Mouse (Mus musculus) MEL (cell line): ENCODE data around the gene Igf2r. TPM values are rescaled to one million over a fixed set of nuclear protein-coding genes. Genes with fewer than 3 reads are reported as not detected.

ENCODE experiments used
- DNase-seq: peaks from one replicate; pipeline ENCODE4 v3.0.0; 2011; ENCODE audit warnings: low read depth, low spot score
- H3K27ac ChIP-seq: 2 replicates; pipeline ENCODE4 v1.5.1; 2012; ENCODE audit warnings: low read depth, mild to moderate bottlenecking, control low read depth, low read length, moderate library complexity; ENCODE audit not compliant: control insufficient read depth
- H3K27me3 ChIP-seq, 2 experiments: fragments of 150-350 bp in 1 of 2; sonication (generic) in 1 of 2; 2 replicates each; pipeline ENCODE4 v1.6.1; 2012; ENCODE audit warnings: low read length in 2 of 2, mild to moderate bottlenecking in 2 of 2, improper control_type of control experiment in 1 of 2, moderate library complexity in 1 of 2; ENCODE audit not compliant: insufficient read depth in 2 of 2, control insufficient read depth in 1 of 2
- H3K36me3 ChIP-seq, 2 experiments: 2 replicates each; pipeline ENCODE4 v1.6.1; 2012 to 2014; ENCODE audit warnings: low read length in 2 of 2, improper control_type of control experiment in 1 of 2, inconsistent platforms in 1 of 2, mild to moderate bottlenecking in 1 of 2; ENCODE audit not compliant: insufficient read depth in 2 of 2, control insufficient read depth in 1 of 2
- H3K4me1 ChIP-seq, 2 experiments: fragments of 150-350 bp in 1 of 2; sonication (generic) in 1 of 2; 2 replicates each; pipeline ENCODE4 v1.6.1; 2012; ENCODE audit warnings: low read length in 2 of 2, improper control_type of control experiment in 1 of 2, mild to moderate bottlenecking in 1 of 2; ENCODE audit not compliant: insufficient read depth in 2 of 2, control insufficient read depth in 1 of 2
- H3K4me3 ChIP-seq, 2 experiments: fragments of 150-350 bp in 1 of 2; sonication (generic) in 1 of 2; 2 replicates each; pipeline ENCODE4 v1.5.1; 2012; ENCODE audit warnings: low read depth in 2 of 2, low read length in 2 of 2, mild to moderate bottlenecking in 2 of 2, moderate library complexity in 2 of 2, control low read depth in 1 of 2, improper control_type of control experiment in 1 of 2; ENCODE audit not compliant: control insufficient read depth in 1 of 2, insufficient read depth in 1 of 2
- H3K79me2 ChIP-seq: 2 replicates; pipeline ENCODE4 v1.6.1; 2012; ENCODE audit warnings: mild to moderate bottlenecking, low read length, moderate library complexity; ENCODE audit not compliant: control insufficient read depth, poor library complexity, insufficient read depth
- H3K9ac ChIP-seq: 2 replicates; pipeline ENCODE4 v1.6.1; 2012; ENCODE audit warnings: low read depth, mild to moderate bottlenecking, control low read depth, low read length, moderate library complexity; ENCODE audit not compliant: control insufficient read depth, poor library complexity, severe bottlenecking
- H3K9me3 ChIP-seq: fragments of 150-350 bp; sonication (generic); replicated peaks from 2 replicates; pipeline ENCODE4 v1.6.1; 2012; ENCODE audit warnings: mild to moderate bottlenecking, low read length, improper control_type of control experiment, moderate library complexity; ENCODE audit not compliant: insufficient read depth
- BHLHE40 ChIP-seq: IDR thresholded peaks from 2 replicates; pipeline ENCODE4 v1.6.1; 2012; ENCODE audit warnings: low read depth, mild to moderate bottlenecking, inconsistent platforms, low read length, improper control_type of control experiment, borderline replicate concordance
- CHD2 ChIP-seq: IDR thresholded peaks from 2 replicates; pipeline ENCODE4 v1.6.1; 2011; ENCODE audit warnings: low read length, improper control_type of control experiment
- ELF1 ChIP-seq: IDR thresholded peaks from 2 replicates; pipeline ENCODE4 v1.6.1; 2014; ENCODE audit warnings: low read depth, mild to moderate bottlenecking, inconsistent platforms, low read length, improper control_type of control experiment, moderate library complexity
- ETS1 ChIP-seq: IDR thresholded peaks from 2 replicates; pipeline ENCODE4 v1.6.1; 2012; ENCODE audit warnings: low read depth, mild to moderate bottlenecking, inconsistent platforms, low read length, improper control_type of control experiment, moderate library complexity
- GABPA ChIP-seq: IDR thresholded peaks from 2 replicates; pipeline ENCODE4 v1.6.1; 2012; ENCODE audit warnings: low read depth, mild to moderate bottlenecking, inconsistent platforms, low read length, improper control_type of control experiment, moderate library complexity
- GATA1 ChIP-seq: IDR thresholded peaks from 2 replicates; pipeline ENCODE4 v1.6.1; 2011; ENCODE audit warnings: low read depth, low read length, improper control_type of control experiment
- HCFC1 ChIP-seq: IDR thresholded peaks from 2 replicates; pipeline ENCODE4 v1.6.1; 2012; ENCODE audit warnings: low read depth, mild to moderate bottlenecking, inconsistent platforms, low read length, improper control_type of control experiment, moderate library complexity
- JUND ChIP-seq: IDR thresholded peaks from 2 replicates; pipeline ENCODE4 v1.6.1; 2011; ENCODE audit warnings: low read depth, mild to moderate bottlenecking, improper control_type of control experiment, low read length
- KAT2A ChIP-seq: conservative IDR thresholded peaks from 2 replicates; pipeline ENCODE4 v1.6.1; 2012; ENCODE audit warnings: low read depth, low read length, improper control_type of control experiment, inconsistent platforms
- MAFK ChIP-seq: IDR thresholded peaks from 2 replicates; pipeline ENCODE4 v1.6.1; 2011; ENCODE audit warnings: low read depth, mild to moderate bottlenecking, low read length, improper control_type of control experiment, borderline replicate concordance
- MAX ChIP-seq: IDR thresholded peaks from 2 replicates; pipeline ENCODE4 v1.6.1; 2011; ENCODE audit warnings: low read length, improper control_type of control experiment
- MYB ChIP-seq: IDR thresholded peaks from 2 replicates; pipeline ENCODE4 v1.6.1; 2011; ENCODE audit warnings: mild to moderate bottlenecking, low read depth, low read length, improper control_type of control experiment
- MYC ChIP-seq: IDR thresholded peaks from 2 replicates; pipeline ENCODE4 v1.6.1; 2011; ENCODE audit warnings: low read depth, mild to moderate bottlenecking, low read length, improper control_type of control experiment, moderate library complexity
- NRF1 ChIP-seq: IDR thresholded peaks from 2 replicates; pipeline ENCODE4 v1.6.1; 2014; ENCODE audit warnings: low read depth, mild to moderate bottlenecking, inconsistent platforms, low read length, improper control_type of control experiment, moderate library complexity; ENCODE audit not compliant: poor library complexity, insufficient read depth, severe bottlenecking
- POLR2A ChIP-seq, 2 experiments: IDR thresholded peaks; 2 replicates each; pipeline ENCODE4 v1.6.1; 2011 to 2012; ENCODE audit warnings: low read length in 2 of 2, mild to moderate bottlenecking in 2 of 2, control low read depth in 1 of 2, improper control_type of control experiment in 1 of 2, low read depth in 1 of 2, moderate library complexity in 1 of 2; ENCODE audit not compliant: control insufficient read depth in 1 of 2, insufficient read depth in 1 of 2, poor library complexity in 1 of 2
- POLR2AphosphoS5 ChIP-seq: IDR thresholded peaks from 2 replicates; pipeline ENCODE4 v1.6.1; 2012; ENCODE audit warnings: low read depth, borderline replicate concordance, mild to moderate bottlenecking, inconsistent platforms, low read length, moderate library complexity, mixed read lengths
- RAD21 ChIP-seq: IDR thresholded peaks from 2 replicates; pipeline ENCODE4 v1.6.1; 2011; ENCODE audit warnings: mild to moderate bottlenecking, low read depth, low read length, improper control_type of control experiment
- TAL1 ChIP-seq: IDR thresholded peaks from 2 replicates; pipeline ENCODE4 v1.6.1; 2012; ENCODE audit warnings: mild to moderate bottlenecking, inconsistent platforms, low read length, moderate library complexity, mixed read lengths
- TBP ChIP-seq: IDR thresholded peaks from 2 replicates; pipeline ENCODE4 v1.8.0; 2011; ENCODE audit warnings: low read depth, low read length, improper control_type of control experiment
- TCF12 ChIP-seq: IDR thresholded peaks from 2 replicates; pipeline ENCODE4 v1.6.1; 2014; ENCODE audit warnings: low read depth, mild to moderate bottlenecking, inconsistent platforms, low read length, improper control_type of control experiment, moderate library complexity
- UBTF ChIP-seq: IDR thresholded peaks from 2 replicates; pipeline ENCODE4 v1.6.1; 2012; ENCODE audit warnings: low read depth, mild to moderate bottlenecking, inconsistent platforms, low read length, improper control_type of control experiment, moderate library complexity, borderline replicate concordance; ENCODE audit not compliant: insufficient read depth
- USF2 ChIP-seq, 2 experiments: IDR thresholded peaks; 2 replicates each; pipeline ENCODE4 v1.6.1; 2011 to 2012; ENCODE audit warnings: improper control_type of control experiment in 2 of 2, low read length in 2 of 2, borderline replicate concordance in 1 of 2, inconsistent platforms in 1 of 2, low read depth in 1 of 2, mild to moderate bottlenecking in 1 of 2; ENCODE audit not compliant: insufficient read depth in 1 of 2
- ZMIZ1 ChIP-seq: IDR thresholded peaks from 2 replicates; pipeline ENCODE4 v1.6.1; 2012; ENCODE audit warnings: low read depth, mild to moderate bottlenecking, inconsistent platforms, low read length, improper control_type of control experiment, moderate library complexity
- polyA plus RNA-seq, 2 experiments: library from polyadenylated mRNA; stranded (reverse) in 1 of 2; unstranded in 1 of 2; fragments of >175 nt in 1 of 2; fragments of >200 nt in 1 of 2; gene quantifications; 2 replicates each; pipeline versions ENCODE4 v1.2.1 to v1.2.4; 2012; ENCODE audit warnings: low replicate concordance in 2 of 2, low read depth in 1 of 2; ENCODE audit not compliant: insufficient read length in 2 of 2, insufficient read depth in 1 of 2, missing spikeins in 1 of 2
- total RNA-seq: library from RNA; depleted of rRNA; stranded (reverse); fragments of 300-350 nt; gene quantifications from 2 replicates; pipeline ENCODE4 v1.2.3, GENCODE M21; 2012

The Igf2r gene
- total and polyA plus RNA-seq, 3 experiments: 18.0 to 21.7 (median 18.3) TPM

DNA sequence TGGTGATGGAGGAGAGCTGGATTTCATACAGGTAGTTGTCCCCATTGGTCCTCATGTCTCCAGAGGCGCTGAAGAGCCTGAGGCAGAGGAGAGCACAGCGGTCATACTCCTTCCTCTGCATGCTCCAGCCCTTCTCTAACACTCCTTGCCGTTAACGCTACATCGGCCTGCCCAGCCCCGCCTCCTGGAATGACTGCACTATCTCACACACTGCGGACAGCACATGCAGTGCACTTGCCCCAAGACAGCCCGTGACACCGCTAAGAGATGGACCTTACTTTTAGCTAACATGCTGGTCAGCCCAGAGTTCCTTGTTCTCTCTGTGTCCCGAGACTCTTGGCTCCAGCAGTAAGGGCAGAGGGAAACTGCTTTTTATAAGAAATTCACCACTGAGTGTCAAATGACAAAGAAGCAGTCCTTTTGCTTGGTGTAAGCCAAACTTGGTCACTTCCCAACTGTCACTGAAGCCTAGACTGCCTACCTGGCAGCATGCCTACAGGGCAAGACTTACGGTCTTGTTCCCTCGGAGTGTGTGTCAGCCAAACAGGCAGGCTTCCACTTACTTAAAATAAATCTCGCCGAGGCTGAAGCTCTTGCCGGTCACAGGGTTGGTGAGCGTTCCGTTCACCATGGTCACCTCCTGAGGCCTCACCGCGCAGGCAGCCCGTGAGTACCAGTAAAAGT, 80.9 kb downstream of the Igf2r start:
- Histone ChIP-seq H3K27me3 (no peaks in the 10 kb centered on the region), H3K36me3 (no peaks in the 10 kb centered on the region), H3K4me3 (no peak overlapping the region), H3K27ac (no peak overlapping the region), H3K79me2 (no peaks in the 10 kb centered on the region), H3K4me1 (no peaks in the 10 kb centered on the region), H3K9me3 (no peaks in the 10 kb centered on the region), H3K9ac (no peak overlapping the region)
- TF ChIP-seq ZMIZ1 (no peak), BHLHE40 (no peak)
- no peak for DNase-seq

DNA sequence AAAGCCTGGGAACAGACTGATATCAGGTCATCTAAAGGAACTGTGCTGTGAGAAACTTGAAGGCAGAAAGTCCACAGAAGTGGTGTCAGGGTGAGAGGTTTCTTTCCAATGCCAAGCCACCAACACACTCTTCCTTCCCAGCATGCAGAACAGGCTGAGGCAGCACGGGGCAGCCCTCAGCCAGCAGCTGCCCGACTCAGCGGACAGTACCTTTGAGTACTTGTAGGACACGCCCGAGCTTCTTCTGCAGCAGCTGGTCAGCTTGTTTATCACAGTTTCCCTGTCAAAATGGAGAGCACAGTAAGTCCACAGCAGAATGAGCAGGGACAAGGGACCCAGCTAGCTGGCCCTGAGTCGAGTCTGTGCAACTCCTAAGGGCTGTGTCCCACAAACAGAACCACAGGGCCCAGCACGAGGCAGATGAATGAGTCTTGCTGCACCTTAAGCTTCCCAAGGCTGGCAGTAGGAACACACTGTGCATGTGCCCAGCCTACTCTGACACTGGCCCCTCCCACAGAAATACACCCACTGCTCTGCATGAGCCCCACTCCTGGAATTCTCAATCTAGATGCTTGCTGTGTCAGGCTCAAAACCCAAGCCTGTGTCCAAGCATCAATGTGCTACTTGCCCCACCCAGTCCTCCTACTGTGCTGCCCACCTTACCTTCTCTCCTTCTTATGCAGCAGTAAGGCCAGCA, 84.4 kb downstream of the Igf2r start:
- Histone ChIP-seq H3K27ac (no peak overlapping the region), H3K36me3 (no peaks in the 10 kb centered on the region), H3K4me3 (no peak overlapping the region), H3K4me1 (no peaks in the 10 kb centered on the region), H3K79me2 (no peaks in the 10 kb centered on the region), H3K9me3 (no peaks in the 10 kb centered on the region), H3K27me3 (no peaks in the 10 kb centered on the region), H3K9ac (no peak overlapping the region)
- TF ChIP-seq MAFK: no peak
- no peak for TF ChIP-seq GATA1
- TF ChIP-seq TAL1: no peak
- TF ChIP-seq TCF12: no peak
- TF ChIP-seq USF2 (IDR thresholded peaks at IDR 0.05; ENCODE audit: borderline replicate concordance in 1 of 2, insufficient read depth in 1 of 2, low read depth in 1 of 2, low read length in 2 of 2): no peak
- no peak for TF ChIP-seq KAT2A
- TF ChIP-seq GABPA: no peak
- TF ChIP-seq MAX: no peak
- no peak for TF ChIP-seq CHD2
- TF ChIP-seq ELF1: no peak
- no peak for TF ChIP-seq POLR2A (IDR thresholded peaks at IDR 0.05; ENCODE audit: control insufficient read depth in 1 of 2, insufficient read depth in 1 of 2, low read depth in 1 of 2, low read length in 2 of 2, poor library complexity in 1 of 2)
- no peak for TF ChIP-seq TBP
- DNase-seq: no peak

DNA sequence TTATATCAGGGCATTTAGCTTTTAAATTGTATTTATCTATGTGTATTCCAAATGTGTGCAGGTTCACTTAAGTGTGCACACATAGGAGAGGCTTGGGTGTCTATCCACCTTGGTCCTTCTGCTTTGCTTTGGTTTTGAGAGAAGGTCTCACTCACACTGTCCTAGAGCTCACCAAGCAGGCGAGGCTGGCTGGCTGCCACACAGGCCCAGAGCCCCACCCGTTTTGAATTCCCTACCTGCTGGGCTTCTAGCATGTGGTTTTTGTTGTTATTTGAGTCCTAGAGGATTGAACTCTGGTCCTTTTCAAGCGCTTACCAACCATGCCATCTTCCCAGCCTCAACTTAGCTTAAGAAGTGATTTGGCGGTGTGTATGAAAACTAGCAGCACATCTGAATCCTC, 85.1 kb downstream of the Igf2r start:
- H3K27ac ChIP-seq: no peak overlapping the region
- no peaks in the 10 kb centered on the region for H3K4me1 ChIP-seq
- H3K36me3 ChIP-seq: no peaks in the 10 kb centered on the region
- H3K9ac ChIP-seq: no peak overlapping the region
- H3K79me2 ChIP-seq: no peaks in the 10 kb centered on the region
- no peak for DNase-seq
- H3K27me3 ChIP-seq: no peaks in the 10 kb centered on the region; a peak in 1 of 4 replicates
- no peak overlapping the region for H3K4me3 ChIP-seq
- H3K9me3 ChIP-seq: no peaks in the 10 kb centered on the region
- TF ChIP-seq MYB (no peak), POLR2AphosphoS5 (no peak), GABPA (no peak), UBTF (no peak), TCF12 (no peak), MAX (no peak), NRF1 (no peak), MYC (no peak), JUND (no peak), ETS1 (no peak), CHD2 (no peak), ZMIZ1 (no peak), HCFC1 (no peak), KAT2A (no peak), USF2 (IDR thresholded peaks at IDR 0.05; ENCODE audit: borderline replicate concordance in 1 of 2, insufficient read depth in 1 of 2, low read depth in 1 of 2, low read length in 2 of 2) (no peak), RAD21 (no peak)
